Mouse (Mus musculus) G1E (cell line): ENCODE data around the gene Pitpnm3. TPM values are rescaled to one million over a fixed set of nuclear protein-coding genes. Genes with fewer than 3 reads are reported as not detected.

Experiments
- ATAC-seq: 2 replicates; pipeline ENCODE4 v1.8.0; 2016; ENCODE audit warnings: mild to moderate bottlenecking; ENCODE audit not compliant: insufficient number of reproducible peaks, poor library complexity, low FRiP score, severe bottlenecking; ENCODE audit errors: extremely low read depth
- DNase-seq: peaks from one replicate; pipeline ENCODE4 v3.0.0; 2012; ENCODE audit warnings: low spot score
- H3K27me3 ChIP-seq: 2 replicates; pipeline ENCODE4 v1.6.1; 2012; ENCODE audit warnings: mild to moderate bottlenecking, low read length, inconsistent platforms; ENCODE audit not compliant: insufficient read depth
- H3K36me3 ChIP-seq: replicated peaks from 2 replicates; pipeline ENCODE3; 2012; ENCODE audit warnings: mild to moderate bottlenecking, inconsistent platforms
- H3K4me1 ChIP-seq: 2 replicates; pipeline ENCODE4 v1.6.1; 2012; ENCODE audit warnings: low read depth, low read length, inconsistent platforms, mixed read lengths; ENCODE audit not compliant: insufficient read depth
- H3K4me3 ChIP-seq: 2 replicates; pipeline ENCODE4 v1.5.1; 2012; ENCODE audit warnings: low read depth, mild to moderate bottlenecking, inconsistent platforms, low read length, moderate library complexity, mixed read lengths
- H3K9me3 ChIP-seq: replicated peaks from 2 replicates; pipeline ENCODE4 v1.6.1; 2012; ENCODE audit warnings: inconsistent platforms
- CTCF ChIP-seq: IDR thresholded peaks from 2 replicates; pipeline ENCODE4 v1.5.1; 2012; ENCODE audit warnings: low read depth, low read length, inconsistent platforms, mixed read lengths
- GATA1 ChIP-seq: IDR thresholded peaks from 2 replicates; pipeline ENCODE4 v1.6.1; 2012; ENCODE audit warnings: borderline replicate concordance, low read length, inconsistent platforms, mixed read lengths
- GATA2 ChIP-seq: IDR thresholded peaks from 2 replicates; pipeline ENCODE4 v1.6.1; 2012; ENCODE audit warnings: low read depth, low read length, inconsistent platforms, borderline replicate concordance
- POLR2AphosphoS5 ChIP-seq: IDR thresholded peaks from 2 replicates; pipeline ENCODE4 v1.6.1; 2012; ENCODE audit warnings: low read depth, low read length, inconsistent platforms; ENCODE audit not compliant: insufficient replicate concordance
- TAL1 ChIP-seq: conservative IDR thresholded peaks from 2 replicates; pipeline ENCODE4 v1.6.1; 2012; ENCODE audit warnings: low read depth, low read length, inconsistent platforms, mixed read lengths
- polyA plus RNA-seq: library from polyadenylated mRNA; stranded (reverse); fragments of >175 nt; gene quantifications from 2 replicates; pipeline ENCODE4 v1.2.3, GENCODE M21; 2012
- total RNA-seq, 2 experiments: library from RNA; stranded (forward) in 1 of 2; stranded (reverse) in 1 of 2; fragments of 200-1000 nt in 1 of 2; fragments of >200 nt in 1 of 2; fragmentation: Nextera tagmentation in 1 of 2; gene quantifications; 2 replicates each; pipeline ENCODE4 v1.2.3; 2014 to 2017

Gene Pitpnm3
- total and polyA plus RNA-seq, 3 experiments = 0.01 to 0.27 TPM; not detected in 1

- Histone ChIP-seq H3K36me3 (no peaks in the 10 kb centered on the region), H3K4me3 (no peak overlapping the region), H3K4me1 (no peaks in the 10 kb centered on the region), H3K27me3 (no peaks in the 10 kb centered on the region), H3K9me3 (peaks cover 50% of the 10 kb centered on the region)
- DNase-seq (no peak), ATAC-seq (no peak)
- no peak for TF ChIP-seq GATA1
- TF ChIP-seq TAL1 = no peak
- no peak for TF ChIP-seq CTCF
- TF ChIP-seq POLR2AphosphoS5 = no peak
- no peak for TF ChIP-seq GATA2
These were observed 43.2 kb downstream of the Pitpnm3 start for GRCm38 (mm10) chr11:72092390-72092789.

GRCm38 (mm10) chr11:72086251-72087046, 49.1 kb downstream of the Pitpnm3 start:
- Histone ChIP-seq H3K36me3 (no peaks in the 10 kb centered on the region), H3K4me3 (no peak overlapping the region), H3K9me3 (peaks cover 40% of the 10 kb centered on the region), H3K4me1 (no peaks in the 10 kb centered on the region), H3K27me3 (no peaks in the 10 kb centered on the region; the same call in 1 of the 2 replicates)
- DNase-seq (no peak), ATAC-seq (no peak)
- TF ChIP-seq CTCF = no peak
- TF ChIP-seq GATA1 = no peak
- TF ChIP-seq GATA2 = no peak
- TF ChIP-seq POLR2AphosphoS5 = no peak
- TF ChIP-seq TAL1 = no peak

GRCm38 (mm10) chr11:72084337-72084736, 51.2 kb downstream of the Pitpnm3 start:
- DNase-seq (no peak), ATAC-seq (no peak)
- Histone ChIP-seq H3K27me3 (no peaks in the 10 kb centered on the region; the same call in 1 of the 2 replicates), H3K36me3 (no peaks in the 10 kb centered on the region), H3K9me3 (peaks cover 48% of the 10 kb centered on the region), H3K4me1 (no peaks in the 10 kb centered on the region), H3K4me3 (no peak overlapping the region)
- TF ChIP-seq GATA2 (no peak), TAL1 (no peak), GATA1 (no peak), CTCF (no peak), POLR2AphosphoS5 (no peak)

- Histone ChIP-seq H3K27me3 (no peaks in the 10 kb centered on the region; the same call in 1 of the 2 replicates), H3K36me3 (no peaks in the 10 kb centered on the region), H3K4me1 (no peaks in the 10 kb centered on the region), H3K4me3 (no peak overlapping the region), H3K9me3 (peaks cover 46% of the 10 kb centered on the region)
- DNase-seq (no peak), ATAC-seq (no peak)
- TF ChIP-seq TAL1 (no peak), GATA2 (no peak), GATA1 (no peak), POLR2AphosphoS5 (no peak), CTCF (no peak)
These were observed 53.0 kb downstream of the Pitpnm3 start for GRCm38 (mm10) chr11:72082601-72083000.

- Histone ChIP-seq H3K27me3 (no peaks in the 10 kb centered on the region), H3K4me1 (no peaks in the 10 kb centered on the region), H3K4me3 (no peak overlapping the region), H3K36me3 (no peaks in the 10 kb centered on the region), H3K9me3 (peaks cover 35% of the 10 kb centered on the region)
- no peak for ATAC-seq
- no peak for DNase-seq
- TF ChIP-seq CTCF = no peak
- TF ChIP-seq GATA2 = no peak
- no peak for TF ChIP-seq TAL1
- no peak for TF ChIP-seq POLR2AphosphoS5
- no peak for TF ChIP-seq GATA1
These were observed 55.1 kb downstream of the Pitpnm3 start for GRCm38 (mm10) chr11:72080461-72080860.

- TF ChIP-seq GATA2 (no peak), GATA1 (no peak), TAL1 (no peak), CTCF (no peak), POLR2AphosphoS5 (no peak)
- no peak for DNase-seq
- Histone ChIP-seq H3K4me1 (no peaks in the 10 kb centered on the region), H3K36me3 (no peaks in the 10 kb centered on the region), H3K27me3 (no peaks in the 10 kb centered on the region), H3K4me3 (no peak overlapping the region), H3K9me3 (peaks cover 41% of the 10 kb centered on the region)
- no peak for ATAC-seq
These were observed 56.9 kb downstream of the Pitpnm3 start for GRCm38 (mm10) chr11:72078647-72079046.

GRCm38 (mm10) chr11:72078056-72078455, 57.5 kb downstream of the Pitpnm3 start:
- H3K4me1 ChIP-seq = no peaks in the 10 kb centered on the region
- TF ChIP-seq TAL1 = no peak
- TF ChIP-seq GATA2 = no peak
- TF ChIP-seq GATA1 = no peak
- no peak for TF ChIP-seq CTCF
- TF ChIP-seq POLR2AphosphoS5 = no peak
- H3K4me3 ChIP-seq = no peak overlapping the region
- no peaks in the 10 kb centered on the region for H3K27me3 ChIP-seq
- H3K9me3 ChIP-seq = peaks cover 47% of the 10 kb centered on the region
- no peak for DNase-seq
- ATAC-seq = no peak
- no peaks in the 10 kb centered on the region for H3K36me3 ChIP-seq
